Mouse (Mus musculus): ENCODE measurements at regions not wholly inside any gene's neighbourhood (a gene's known extent, or its start where the extent isn't known, plus 50 kb on each side); places are given as distances from the start of the nearest gene placed in this dataset.

GRCm38 (mm10) chr1:82168949-82169348, 64.0 kb upstream of the Gm9747 start:
- TF ChIP-seq POLR2A (IDR thresholded peaks at IDR 0.05; ENCODE audit: borderline replicate concordance, extremely low read depth, low read depth, low read length) (no peak), CTCF (IDR thresholded peaks at IDR 0.05; ENCODE audit: insufficient read depth, low read length) (no peak)
